Mouse (Mus musculus) ES-CJ7 (cell line): ENCODE results near the gene Calhm2.

ENCODE experiments used
- DNase-seq: peaks from one replicate; pipeline ENCODE4 v3.0.0; 2011; ENCODE audit warnings: low read depth, low spot score

The Calhm2 gene

GRCm38 (mm10) chr19:47137771-47138421 lies at the start of gene Calhm2:
Gene Calhm2 (minus strand): TSS chr19:47138294.
- DNase-seq = peak; percentile 44

GRCm38 (mm10) chr19:47186514-47187275 lies 48.6 kb upstream of the Calhm2 start:
- DNase-seq = peak; percentile 19

GRCm38 (mm10) chr19:47184736-47185135 lies 46.6 kb upstream of the Calhm2 start:
- DNase-seq = no peak

- peak; percentile 54 for DNase-seq
Observed at GRCm38 (mm10) chr19:47184221-47184620, 46.1 kb upstream of the Calhm2 start.

- no peak for DNase-seq
Observed at GRCm38 (mm10) chr19:47180011-47180410, 41.9 kb upstream of the Calhm2 start.

- peak; percentile 46 for DNase-seq
Observed at GRCm38 (mm10) chr19:47179272-47179809, 41.2 kb upstream of the Calhm2 start.

GRCm38 (mm10) chr19:47178431-47179271 lies 40.6 kb upstream of the Calhm2 start, which contains the start of gene Neurl1a:
Gene Neurl1a (plus strand): TSS chr19:47178820.
- peak; percentile 93 for DNase-seq

GRCm38 (mm10) chr19:47178001-47178400 lies 39.9 kb upstream of the Calhm2 start:
- DNase-seq = peak; percentile 94

GRCm38 (mm10) chr19:47176916-47177505 lies 38.9 kb upstream of the Calhm2 start:
- no peak for DNase-seq

- DNase-seq = peak; percentile 60
Observed at GRCm38 (mm10) chr19:47175472-47175871, 37.4 kb upstream of the Calhm2 start.

GRCm38 (mm10) chr19:47174515-47174914 lies 36.4 kb upstream of the Calhm2 start:
- DNase-seq = peak; percentile 66

- peak; percentile 85 for DNase-seq
Observed at GRCm38 (mm10) chr19:47168793-47169412, 30.8 kb upstream of the Calhm2 start.

- peak; percentile 92 for DNase-seq
Observed at GRCm38 (mm10) chr19:47168223-47168622, 30.1 kb upstream of the Calhm2 start.

- DNase-seq = no peak
Observed at GRCm38 (mm10) chr19:47167617-47168214, 29.6 kb upstream of the Calhm2 start.

GRCm38 (mm10) chr19:47166758-47167157 lies 28.7 kb upstream of the Calhm2 start:
- no peak for DNase-seq

GRCm38 (mm10) chr19:47163176-47163744 lies 25.2 kb upstream of the Calhm2 start:
- DNase-seq = peak; percentile 69

GRCm38 (mm10) chr19:47161669-47162068 lies 23.6 kb upstream of the Calhm2 start:
- DNase-seq = peak; percentile 20

GRCm38 (mm10) chr19:47157664-47158063 lies 19.6 kb upstream of the Calhm2 start, which contains the start of gene Calhm3:
Gene Calhm3 (minus strand): TSS chr19:47157764.
- peak; percentile 30 for DNase-seq

GRCm38 (mm10) chr19:47153767-47154166 lies 15.7 kb upstream of the Calhm2 start:
- peak; percentile 59 for DNase-seq

GRCm38 (mm10) chr19:47152062-47152369 lies 13.9 kb upstream of the Calhm2 start:
- no peak for DNase-seq
